Mouse (Mus musculus): Measurements from ENCODE around the gene Rps13.

- TF ChIP-seq POLR2A (IDR thresholded peaks at IDR 0.05; ENCODE audit: borderline replicate concordance, extremely low read depth, insufficient read depth, insufficient read length, poor library complexity, severe bottlenecking): no peak
- TF ChIP-seq CTCF (IDR thresholded peaks at IDR 0.05; ENCODE audit: borderline replicate concordance, extremely low read depth, insufficient read depth, insufficient read length): no peak
Observed at GRCm38 (mm10) chr7:116292377-116292776, 41.6 kb downstream of the Rps13 start.
